Mouse (Mus musculus) embryonic facial prominence, embryonic 11.5 days (tissue): Measurements from ENCODE around the gene Kcna3. TPM values are rescaled to one million over a fixed set of nuclear protein-coding genes. Genes with fewer than 3 reads are reported as not detected.

Source experiments
- ATAC-seq: fragments of 200-750 bp; cut with Nextera tagmentation; replicated peaks from 2 replicates; pipeline ENCODE4 v1.8.0; 2017; ENCODE audit warnings: low read depth; ENCODE audit not compliant: insufficient number of reproducible peaks, low FRiP score, low TSS enrichment
- DNase-seq: peaks from one replicate; pipeline ENCODE4 v3.0.0-alpha.2; 2015; ENCODE audit warnings: low spot score
- H3K27ac ChIP-seq: fragments of 300-500 bp; sonication (generic); replicated peaks from 2 replicates; pipeline ENCODE4 v1.5.1; 2014; ENCODE audit warnings: mild to moderate bottlenecking, low read depth, low read length, control low read depth
- H3K27me3 ChIP-seq: fragments of 300-500 bp; sonication (generic); 2 replicates; pipeline ENCODE4 v1.6.1; 2014; ENCODE audit warnings: mild to moderate bottlenecking, low read length, moderate library complexity, mixed read lengths; ENCODE audit not compliant: control insufficient read depth, insufficient read depth
- H3K36me3 ChIP-seq: fragments of 300-500 bp; sonication (generic); replicated peaks from 2 replicates; pipeline ENCODE4 v1.6.1; 2014; ENCODE audit warnings: low read depth, mild to moderate bottlenecking, low read length, moderate library complexity, mixed read lengths; ENCODE audit not compliant: control insufficient read depth, insufficient read depth
- H3K4me1 ChIP-seq: fragments of 300-500 bp; sonication (generic); 2 replicates; pipeline ENCODE4 v1.6.1; 2014; ENCODE audit warnings: low read length, mixed read lengths; ENCODE audit not compliant: control insufficient read depth, insufficient read depth
- H3K4me2 ChIP-seq: fragments of 300-500 bp; sonication (generic); 2 replicates; pipeline ENCODE4 v1.6.1; 2014; ENCODE audit warnings: low read depth, mild to moderate bottlenecking, control low read depth, low read length, moderate library complexity
- H3K4me3 ChIP-seq: fragments of 300-500 bp; sonication (generic); 2 replicates; pipeline ENCODE4 v1.5.1; 2014; ENCODE audit warnings: low read depth, low read length, control low read depth
- H3K9ac ChIP-seq: fragments of 300-500 bp; sonication (generic); replicated peaks from 2 replicates; pipeline ENCODE4 v1.6.1; 2014; ENCODE audit warnings: mild to moderate bottlenecking, control low read depth, low read length
- H3K9me3 ChIP-seq: fragments of 300-500 bp; sonication (generic); replicated peaks from 2 replicates; pipeline ENCODE4 v1.6.1; 2016; ENCODE audit warnings: mild to moderate bottlenecking, low read length, inconsistent platforms, mixed read lengths; ENCODE audit not compliant: control insufficient read depth
- WGBS: fragments of 180-500 bp; shearing (Covaris S2); extraction: QIAGEN DNeasy Blood & Tissue Kit; methylation state at CpG from one replicate; pipeline ENCODE4 v1.1.7; 2014; 5-methylcytosine and 5-hydroxymethylcytosine counted together
- polyA plus RNA-seq: library from polyadenylated mRNA; unstranded; fragments of >200 nt; fragmentation: Nextera tagmentation; extraction: Ambion mirVana; gene quantifications from 2 replicates; pipeline ENCODE4 v1.2.1, GENCODE M21; 2014

Kcna3 gene
- 1.9 and 2.3 TPM in 2 replicates for polyA plus RNA-seq

DNA sequence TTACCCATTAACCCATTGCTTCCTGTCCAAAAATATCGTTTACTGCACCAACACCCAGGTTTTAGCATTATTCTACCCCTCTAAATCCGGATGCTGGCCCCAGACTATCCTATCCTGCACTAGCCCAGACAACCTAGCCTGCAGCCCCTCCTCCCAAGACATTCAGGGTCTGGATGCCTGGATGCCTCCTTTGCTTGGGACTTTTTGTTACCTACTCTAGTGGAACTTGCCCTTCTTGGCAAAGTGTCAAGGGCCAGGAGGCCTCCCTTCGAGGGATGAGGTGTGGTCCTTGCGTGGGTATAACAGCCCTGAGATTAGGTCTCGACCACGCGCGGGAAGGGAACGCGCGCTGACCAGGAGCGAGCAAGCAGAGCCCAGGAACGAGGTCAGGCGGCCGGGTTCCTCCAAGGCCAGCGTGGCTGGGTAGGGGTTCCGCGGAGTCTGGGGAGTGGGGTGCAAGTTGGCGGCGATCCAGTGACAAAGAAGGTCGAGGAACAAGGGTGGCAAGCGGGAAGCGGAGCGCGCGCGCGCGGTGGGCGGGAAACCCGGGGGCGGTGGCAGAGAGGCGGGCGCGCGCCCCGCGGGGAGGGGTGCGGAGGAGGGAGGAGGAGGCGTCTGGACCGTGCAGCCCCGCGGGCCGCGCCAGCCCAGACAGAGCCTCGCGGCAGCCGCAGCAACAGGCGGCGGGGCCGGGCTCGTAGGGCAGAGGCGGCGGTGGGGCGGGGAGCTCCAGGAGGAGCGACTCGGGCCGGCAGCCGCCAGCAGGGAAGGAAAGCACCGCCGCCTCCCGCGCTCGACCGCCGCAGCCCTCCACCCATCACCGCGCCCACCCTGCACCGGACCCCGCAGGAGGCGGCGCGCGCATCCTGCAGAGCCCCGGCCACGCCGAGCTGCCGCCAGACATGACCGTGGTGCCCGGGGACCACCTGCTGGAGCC lies at the start of gene Kcna3:
TSS of gene Kcna3 (plus strand) at position 649 of the 937 bp plus-strand sequence.
- under 1% methylated on average over 57 of the region's 80 CpGs for WGBS
- no peaks in the 10 kb centered on the region for H3K4me1 ChIP-seq
- H3K27me3 ChIP-seq: no peaks in the 10 kb centered on the region
- H3K36me3 ChIP-seq: no peaks in the 10 kb centered on the region
- ATAC-seq (peak; percentile 99), DNase-seq (peak; percentile 86)
- peak within 1 kb of the TSS; percentile 20; the same call in 1 of the 2 replicates for H3K27ac ChIP-seq
- peak within 1 kb of the TSS; percentile 66 for H3K4me3 ChIP-seq
- H3K9ac ChIP-seq: peak within 1 kb of the TSS; percentile 90
- H3K4me2 ChIP-seq: peak within 1 kb of the TSS; percentile 96
- no peaks in the 10 kb centered on the region for H3K9me3 ChIP-seq

GRCm38 (mm10) chr3:106991334-106991733 lies 44.6 kb upstream of the Kcna3 start:
- no peak for DNase-seq
- no peak for ATAC-seq
- Histone ChIP-seq H3K27me3 (no peaks in the 10 kb centered on the region), H3K9me3 (no peaks in the 10 kb centered on the region), H3K4me2 (no peak overlapping the region), H3K4me3 (no peak overlapping the region), H3K4me1 (no peaks in the 10 kb centered on the region), H3K9ac (no peak overlapping the region), H3K27ac (no peak overlapping the region), H3K36me3 (no peaks in the 10 kb centered on the region)
- WGBS: 87% methylated on average over 1 of the region's 1 CpGs

- Histone ChIP-seq H3K4me3 (no peak overlapping the region), H3K9me3 (no peaks in the 10 kb centered on the region), H3K9ac (no peak overlapping the region), H3K4me1 (no peaks in the 10 kb centered on the region), H3K27ac (no peak overlapping the region), H3K4me2 (no peak overlapping the region), H3K36me3 (no peaks in the 10 kb centered on the region), H3K27me3 (no peaks in the 10 kb centered on the region)
- DNase-seq (no peak), ATAC-seq (no peak)
- WGBS: 55% methylated on average over 1 of the region's 1 CpGs
Measured at GRCm38 (mm10) chr3:106995347-106995746, 40.6 kb upstream of the Kcna3 start.

DNA sequence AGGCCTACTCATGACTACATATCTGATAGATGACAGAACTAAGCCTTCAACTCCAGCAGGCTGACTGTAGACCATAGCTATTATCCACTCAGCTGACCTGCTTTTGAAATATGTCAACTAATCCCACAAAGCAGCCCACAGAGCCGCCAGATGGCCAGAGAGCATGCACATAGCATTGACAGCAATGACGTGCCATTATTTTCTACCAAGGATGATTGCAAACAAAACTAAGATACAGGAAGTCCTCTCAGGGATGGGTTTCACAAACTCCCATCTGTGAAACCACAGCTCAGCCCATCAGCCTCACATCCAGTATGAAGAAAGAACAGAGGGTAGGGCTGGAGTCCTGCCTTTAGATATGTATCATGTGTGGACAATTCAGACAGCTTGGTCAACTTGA lies 39.8 kb upstream of the Kcna3 start:
- Histone ChIP-seq H3K4me3 (no peak overlapping the region), H3K9me3 (no peaks in the 10 kb centered on the region), H3K4me1 (no peaks in the 10 kb centered on the region), H3K9ac (no peak overlapping the region), H3K4me2 (no peak overlapping the region), H3K27ac (no peak overlapping the region), H3K36me3 (no peaks in the 10 kb centered on the region), H3K27me3 (no peaks in the 10 kb centered on the region)
- ATAC-seq (no peak), DNase-seq (no peak)
- WGBS: 75% methylated on average over 2 of the region's 2 CpGs

DNA sequence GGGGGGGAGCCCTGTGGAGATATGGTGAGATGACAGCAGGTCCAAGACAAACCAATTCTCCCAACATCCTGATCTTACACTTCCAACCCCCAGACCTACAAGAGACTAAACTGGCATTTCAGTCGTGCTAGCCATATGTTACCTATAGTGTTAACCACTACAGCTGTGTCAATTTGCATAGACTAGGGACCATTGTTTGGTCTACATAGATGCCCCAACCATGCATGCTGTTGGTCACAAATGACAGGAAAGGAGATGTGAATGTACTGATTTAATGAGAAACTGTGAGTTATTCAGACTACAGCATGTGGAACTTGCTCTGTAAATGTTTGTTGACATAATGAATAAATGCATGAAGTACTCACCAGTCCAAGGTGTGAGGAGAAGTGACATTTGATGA lies 37.6 kb upstream of the Kcna3 start:
- Histone ChIP-seq H3K4me3 (no peak overlapping the region), H3K27me3 (no peaks in the 10 kb centered on the region), H3K36me3 (no peaks in the 10 kb centered on the region), H3K9me3 (no peaks in the 10 kb centered on the region), H3K4me2 (no peak overlapping the region), H3K9ac (no peak overlapping the region), H3K4me1 (no peaks in the 10 kb centered on the region), H3K27ac (no peak overlapping the region)
- ATAC-seq: no peak
- DNase-seq: no peak
- WGBS: 75% methylated on average over 1 of the region's 1 CpGs

GRCm38 (mm10) chr3:107000165-107000564 lies 35.8 kb upstream of the Kcna3 start:
- Histone ChIP-seq H3K27me3 (no peaks in the 10 kb centered on the region), H3K4me2 (no peak overlapping the region), H3K4me1 (no peaks in the 10 kb centered on the region), H3K27ac (no peak overlapping the region), H3K9ac (no peak overlapping the region), H3K36me3 (no peaks in the 10 kb centered on the region), H3K9me3 (no peaks in the 10 kb centered on the region), H3K4me3 (no peak overlapping the region)
- ATAC-seq (no peak), DNase-seq (no peak)
- WGBS: 68% methylated on average over 2 of the region's 2 CpGs

DNA sequence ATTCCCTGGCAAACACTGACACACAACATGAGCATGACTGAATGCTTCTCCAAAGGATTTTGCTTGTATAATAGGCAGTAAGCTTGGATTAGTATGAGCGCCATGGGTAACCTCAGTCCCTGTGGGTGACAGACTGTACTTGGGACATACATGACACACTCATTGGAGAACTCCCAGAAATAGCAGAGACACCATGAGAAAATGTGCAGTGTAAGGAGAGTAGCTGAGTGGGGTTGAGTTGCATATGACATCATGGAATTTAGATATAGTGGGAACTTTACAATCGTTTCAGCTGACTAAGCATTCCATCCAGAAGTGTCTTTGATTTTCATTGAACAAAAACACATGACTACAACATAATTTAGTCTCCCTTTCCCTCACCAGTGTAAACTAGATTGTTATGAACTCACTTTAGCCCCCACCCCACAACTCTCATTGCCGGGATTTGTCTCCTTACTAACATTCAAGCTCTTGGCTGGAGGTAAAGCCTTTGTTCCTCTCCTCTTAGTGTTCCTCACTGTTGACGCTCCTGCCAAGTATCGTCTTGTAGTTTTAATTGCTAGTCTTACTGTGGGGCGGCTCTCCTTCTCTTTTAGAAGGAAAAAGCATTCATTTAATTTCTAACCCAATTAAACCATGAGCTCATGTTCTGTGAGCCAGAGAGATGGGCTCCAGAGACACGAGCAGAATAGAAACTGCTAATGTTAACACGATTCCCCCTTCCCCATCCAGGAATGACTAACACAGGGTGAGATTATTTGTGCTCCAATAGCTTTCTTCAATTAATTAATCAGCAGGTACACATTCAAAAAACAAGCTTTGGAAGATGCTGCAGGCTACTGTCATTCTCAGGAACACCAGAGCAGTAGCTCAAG lies 33.5 kb upstream of the Kcna3 start:
- Histone ChIP-seq H3K27me3 (no peaks in the 10 kb centered on the region), H3K9ac (no peak overlapping the region), H3K9me3 (no peaks in the 10 kb centered on the region), H3K4me2 (no peak overlapping the region), H3K4me3 (no peak overlapping the region), H3K4me1 (no peaks in the 10 kb centered on the region), H3K27ac (no peak overlapping the region), H3K36me3 (no peaks in the 10 kb centered on the region)
- ATAC-seq: no peak
- DNase-seq: no peak
- 83% methylated on average over 8 of the region's 8 CpGs for WGBS
